Mouse (Mus musculus) embryonic facial prominence, embryonic 14.5 days (tissue): ENCODE data around the gene Ribc2. TPM values are rescaled to one million over a fixed set of nuclear protein-coding genes. Genes with fewer than 3 reads are reported as not detected.

Experiments
- ATAC-seq: fragments of 200-750 bp; cut with Nextera tagmentation; 2 replicates; pipeline ENCODE4 v1.8.0; 2017; ENCODE audit warnings: low read depth, moderate number of reproducible peaks, moderate TSS enrichment
- DNase-seq: peaks from one replicate; pipeline ENCODE4 v3.0.0-alpha.2; 2015; ENCODE audit warnings: low spot score
- H3K27ac ChIP-seq: fragments of 300-500 bp; sonication (generic); replicated peaks from 2 replicates; pipeline ENCODE4 v1.5.1; 2014; ENCODE audit warnings: low read depth, mild to moderate bottlenecking, low read length, moderate library complexity
- H3K27me3 ChIP-seq: fragments of 300-500 bp; sonication (generic); replicated peaks from 2 replicates; pipeline ENCODE4 v1.6.1; 2014; ENCODE audit warnings: low read length; ENCODE audit not compliant: control insufficient read depth, insufficient read depth
- H3K36me3 ChIP-seq: fragments of 300-500 bp; sonication (generic); 2 replicates; pipeline ENCODE4 v1.6.1; 2014; ENCODE audit warnings: low read length, mixed read lengths; ENCODE audit not compliant: control insufficient read depth, insufficient read depth
- H3K4me1 ChIP-seq: fragments of 300-500 bp; sonication (generic); 2 replicates; pipeline ENCODE4 v1.6.1; 2014; ENCODE audit warnings: antibody characterized with exemption, low read length; ENCODE audit not compliant: control insufficient read depth, insufficient read depth
- H3K4me2 ChIP-seq: fragments of 300-500 bp; sonication (generic); 2 replicates; pipeline ENCODE4 v1.6.1; 2014; ENCODE audit warnings: low read depth, mild to moderate bottlenecking, low read length, moderate library complexity, mixed read lengths
- H3K4me3 ChIP-seq: fragments of 300-500 bp; sonication (generic); 2 replicates; pipeline ENCODE4 v1.5.1; 2014; ENCODE audit warnings: low read depth, mild to moderate bottlenecking, low read length
- H3K9ac ChIP-seq: fragments of 300-500 bp; sonication (generic); 2 replicates; pipeline ENCODE4 v1.6.1; 2014; ENCODE audit warnings: low read depth, mild to moderate bottlenecking, low read length, moderate library complexity, mixed read lengths
- H3K9me3 ChIP-seq: fragments of 300-500 bp; sonication (generic); 2 replicates; pipeline ENCODE4 v1.6.1; 2016; ENCODE audit warnings: low read length; ENCODE audit not compliant: control insufficient read depth
- WGBS: fragments of 180-500 bp; shearing (Covaris S2); extraction: QIAGEN DNeasy Blood & Tissue Kit; methylation state at CpG from one replicate; pipeline ENCODE4 v1.1.7; 2014; 5-methylcytosine and 5-hydroxymethylcytosine counted together
- polyA plus RNA-seq: library from polyadenylated mRNA; unstranded; fragments of >200 nt; fragmentation: Nextera tagmentation; extraction: Ambion mirVana; gene quantifications from 2 replicates; pipeline ENCODE4 v1.2.1, GENCODE M21; 2014

Gene Ribc2
- polyA plus RNA-seq, 1 experiment from 2014 or later: 0.67 TPM

GRCm38 (mm10) chr15:85182063-85182462 lies 50.2 kb downstream of the Ribc2 start:
- Histone ChIP-seq H3K4me2 (no peak overlapping the region), H3K27ac (no peak overlapping the region), H3K36me3 (no peaks in the 10 kb centered on the region), H3K4me3 (no peak overlapping the region), H3K27me3 (0 out of 2 replicates have a peak, but pooled peaks cover 4% of the 10 kb centered on the region), H3K4me1 (peaks cover 34% of the 10 kb centered on the region), H3K9ac (no peak overlapping the region), H3K9me3 (no peaks in the 10 kb centered on the region)
- DNase-seq (no peak), ATAC-seq (no peak)
- WGBS: 87% methylated on average over 4 of the region's 4 CpGs

DNA sequence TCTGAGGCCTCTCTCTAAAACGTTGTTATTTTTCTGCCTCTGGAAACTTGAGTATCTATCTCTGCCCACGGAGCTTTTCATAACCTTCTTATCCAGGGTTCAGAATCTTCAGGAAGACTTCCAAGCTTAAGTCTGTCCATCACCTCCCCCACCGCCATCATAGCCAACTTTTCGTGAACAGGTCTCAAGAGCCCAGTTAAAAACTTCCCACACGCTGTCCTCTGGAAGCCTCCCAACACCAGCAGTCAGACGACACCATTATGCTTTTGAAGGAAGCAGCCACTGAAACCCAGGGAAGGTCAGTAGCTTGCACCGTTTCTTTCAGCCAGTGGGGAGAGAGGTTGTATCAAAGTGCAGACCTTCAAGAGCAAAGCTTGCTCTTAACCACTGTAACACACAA lies 55.0 kb downstream of the Ribc2 start:
- H3K27me3 ChIP-seq: no peaks in the 10 kb centered on the region
- no peaks in the 10 kb centered on the region for H3K9me3 ChIP-seq
- WGBS: 57% methylated on average over 7 of the region's 7 CpGs
- DNase-seq: no peak
- H3K27ac ChIP-seq: no peak overlapping the region
- no peak overlapping the region for H3K4me2 ChIP-seq
- no peaks in the 10 kb centered on the region for H3K36me3 ChIP-seq
- peaks cover 17% of the 10 kb centered on the region for H3K4me1 ChIP-seq
- no peak for ATAC-seq
- H3K9ac ChIP-seq: no peak overlapping the region
- no peak overlapping the region for H3K4me3 ChIP-seq

GRCm38 (mm10) chr15:85188167-85188778 lies 56.4 kb downstream of the Ribc2 start:
- Histone ChIP-seq H3K4me1 (peaks cover 17% of the 10 kb centered on the region), H3K27ac (peak overlapping the region; percentile 67), H3K4me3 (no peak overlapping the region), H3K27me3 (no peaks in the 10 kb centered on the region), H3K9me3 (no peaks in the 10 kb centered on the region), H3K9ac (no peak overlapping the region), H3K4me2 (no peak overlapping the region), H3K36me3 (no peaks in the 10 kb centered on the region)
- DNase-seq: peak; percentile 87
- 28% methylated on average over 8 of the region's 8 CpGs for WGBS
- ATAC-seq: peak; percentile 75

Other genes starting within 250 kb of the Ribc2 start
- 0.28 and 0.33 TPM in 2 replicates for gene Gm29666, start 212.0 kb upstream of the Ribc2 start, polyA plus RNA-seq
- 27.4 and 28.6 TPM in 2 replicates for gene Nup50, start 208.7 kb upstream of the Ribc2 start, polyA plus RNA-seq
- gene 5031439G07Rik, start 143.5 kb upstream of the Ribc2 start, polyA plus RNA-seq: 9.2 and 11.1 TPM in 2 replicates
- 8.3 and 13.0 TPM in 2 replicates for gene Upk3a, start 114.9 kb upstream of the Ribc2 start, polyA plus RNA-seq
- 21.9 and 23.1 TPM in 2 replicates for gene Fam118a, start 103.1 kb upstream of the Ribc2 start, polyA plus RNA-seq
- 0.17 and 0.30 TPM in 2 replicates for gene Smc1b, start 114 bp upstream of the Ribc2 start, polyA plus RNA-seq
- gene Fbln1, start 73.9 kb downstream of the Ribc2 start, polyA plus RNA-seq: 235 and 267 TPM in 2 replicates
- gene Atxn10, start 204.2 kb downstream of the Ribc2 start, polyA plus RNA-seq: 261 and 303 TPM in 2 replicates